ENCODE assay signal across 8 mouse cellular contexts in genomic region chr4:100028641-100029040, GRCm38 (mm10).
DNase-seq lines count a peak whose midpoint lies in the region; ATAC-seq and TF ChIP-seq lines count a peak whose summit lies in the region.

No protein-coding gene starts in this region.

- H3K9ac ChIP-seq in kidney, embryonic 15.5 days = no peak overlapping the region

- peak; percentile 95 for TF ChIP-seq CTCF in layer of hippocampus, adult 2 months (conservative IDR thresholded peaks at IDR 0.05)

- no peaks in the 10 kb centered on the region for H3K36me3 ChIP-seq in kidney, embryonic 15.5 days
- H3K36me3 ChIP-seq in splenic B cell, adult 2 months (ENCODE audit: control insufficient read depth, insufficient read depth, low read length, poor library complexity, severe bottlenecking) = no peaks in the 10 kb centered on the region

- H3K27me3 ChIP-seq in kidney, embryonic 15.5 days = no peaks in the 10 kb centered on the region
- H3K27me3 ChIP-seq in splenic B cell, adult 2 months (ENCODE audit: control insufficient read depth, insufficient read depth, low read length, poor library complexity, severe bottlenecking) = no peaks in the 10 kb centered on the region

- no peak overlapping the region for H3K4me2 ChIP-seq in kidney, embryonic 15.5 days

- H3K4me1 ChIP-seq in kidney, embryonic 15.5 days = peaks cover 11% of the 10 kb centered on the region; the same call in 1 of the 2 replicates

- DNase-seq in kidney, adult 11 months = peak; percentile 52
- peak; percentile 59 to 65 for DNase-seq in adrenal gland, adult 18-20 months (ENCODE audit: low spot score in 2 of 2)
- DNase-seq in embryo, embryonic 10.5 days (ENCODE audit: low spot score) = peak; percentile 90
- DNase-seq in layer of hippocampus, adult 2 months (ENCODE audit: low spot score in 2 of 2) = peak; percentile 74 to 78
- DNase-seq in lung, postnatal 14 days = peak; percentile 88
- DNase-seq in splenic B cell, adult 2 months (ENCODE audit: low read depth, low spot score) = peak; percentile 34

- WGBS in kidney, embryonic 15.5 days = 9% methylated on average over 3 of the region's 3 CpGs

- no peak overlapping the region for H3K4me3 ChIP-seq in kidney, embryonic 15.5 days (replicated peaks)
- H3K4me3 ChIP-seq in layer of hippocampus, adult 2 months = no peak overlapping the region

- no peak overlapping the region for H3K27ac ChIP-seq in kidney, embryonic 15.5 days
- no peak overlapping the region for H3K27ac ChIP-seq in layer of hippocampus, adult 2 months

- ATAC-seq in kidney, embryonic 15.5 days (replicated peaks; ENCODE audit: low FRiP score) = no peak
- peak; percentile 95 for ATAC-seq in granulocyte monocyte progenitor cell, adult 5-6 weeks (replicated peaks; ENCODE audit: poor library complexity, severe bottlenecking)

- H3K9me3 ChIP-seq in kidney, embryonic 15.5 days (replicated peaks) = no peaks in the 10 kb centered on the region

Comparison
In these comparisons a context has a peak if more than half of its experiments do, and no peak if none do; other contexts are left out.
1. DNase-seq: peak in every context shown above with its lines; median percentile 90 in embryo, embryonic 10.5 days; 88 in lung, postnatal 14 days; 76 in layer of hippocampus, adult 2 months; 62 in adrenal gland, adult 18-20 months; 52 in kidney, adult 11 months; 34 in splenic B cell, adult 2 months.